Mouse (Mus musculus) CH12.LX (cell line): ENCODE measurements around the gene Cfap99.

ENCODE experiments used
- CTCF ChIP-seq, 2 experiments: IDR thresholded peaks in 1 of 2; conservative IDR thresholded peaks in 1 of 2; 2 replicates each; pipeline ENCODE4 v1.5.1; 2011 to 2012; ENCODE audit warnings: low read depth in 2 of 2, low read length in 2 of 2, improper control_type of control experiment in 1 of 2, inconsistent platforms in 1 of 2, mild to moderate bottlenecking in 1 of 2, moderate library complexity in 1 of 2
- IRF4 ChIP-seq: IDR thresholded peaks from 2 replicates; pipeline ENCODE4 v1.6.1; 2014; ENCODE audit warnings: low read depth, mild to moderate bottlenecking, inconsistent platforms, low read length, improper control_type of control experiment
- MEF2A ChIP-seq: IDR thresholded peaks from 2 replicates; pipeline ENCODE4 v1.6.1; 2014; ENCODE audit warnings: low read depth, mild to moderate bottlenecking, inconsistent platforms, low read length, improper control_type of control experiment, borderline replicate concordance
- SMC3 ChIP-seq: IDR thresholded peaks from 2 replicates; pipeline ENCODE4 v1.6.1; 2011; ENCODE audit warnings: low read depth, low read length, improper control_type of control experiment

DNA sequence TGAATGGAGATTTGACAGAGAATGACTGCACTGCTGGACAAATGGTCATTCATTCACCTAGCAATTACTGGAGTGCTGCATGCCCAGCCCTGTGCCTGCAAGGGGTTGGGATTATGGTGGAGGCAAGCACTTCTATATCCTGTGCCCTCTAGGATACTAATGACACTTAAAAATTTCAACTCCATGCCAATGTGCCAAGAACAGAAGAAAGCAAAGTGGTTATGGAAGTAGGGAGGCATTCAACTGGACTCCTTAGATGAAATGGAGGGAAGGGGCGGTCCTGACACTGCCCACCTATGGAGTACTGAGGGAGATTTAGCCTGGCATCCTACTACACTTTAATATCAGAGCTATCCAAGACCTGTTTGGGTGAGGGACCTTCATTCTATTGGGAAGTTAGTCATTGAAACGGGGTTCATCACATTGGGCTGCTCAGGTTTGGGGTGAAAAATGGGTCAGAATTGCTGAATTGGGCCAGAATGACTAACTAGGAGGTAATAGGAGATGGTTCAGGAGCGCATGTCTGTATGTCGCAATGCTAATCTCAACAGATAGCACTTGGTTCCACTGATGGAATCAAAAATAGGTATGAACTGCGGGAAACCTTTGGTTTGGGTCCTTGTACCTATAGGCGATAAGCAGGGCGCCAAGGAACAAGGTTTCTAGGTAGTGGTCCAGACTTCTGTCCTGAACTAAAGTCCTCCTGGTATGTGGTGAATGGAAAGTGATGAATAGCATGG is 80.3 kb downstream of the Cfap99 start:
- TF ChIP-seq IRF4 (no peak), MEF2A (no peak), CTCF (conservative IDR thresholded peaks at IDR 0.05 in 1 of 2, IDR thresholded peaks at IDR 0.05 in 1 of 2; ENCODE audit: low read depth in 2 of 2, low read length in 2 of 2) (no peak), SMC3 (no peak)
